Mouse (Mus musculus) limb, embryonic 10.5 days (tissue): Measurements from ENCODE around the gene Mup11. TPM values are rescaled to one million over a fixed set of nuclear protein-coding genes. Genes with fewer than 3 reads are reported as not detected.
"Not testable (repeated sequence)": the region's sequence is repeated elsewhere in the genome, so short reads cannot be mapped to it uniquely, and the experiment has no call there.

ENCODE experiments used
- DNase-seq: peaks from one replicate; pipeline ENCODE4 v3.0.0-alpha.2; 2017; ENCODE audit warnings: low spot score
- H3K27ac ChIP-seq: fragments of 300-500 bp; sonication (generic); 2 replicates; pipeline ENCODE4 v1.5.1; 2016; ENCODE audit warnings: mild to moderate bottlenecking
- H3K27me3 ChIP-seq: fragments of 300-500 bp; sonication (generic); 2 replicates; pipeline ENCODE4 v1.6.1; 2016; ENCODE audit warnings: low read depth, mild to moderate bottlenecking; ENCODE audit not compliant: poor library complexity, severe bottlenecking
- H3K36me3 ChIP-seq: fragments of 300-500 bp; sonication (generic); 2 replicates; pipeline ENCODE4 v1.6.1; 2016; ENCODE audit warnings: mild to moderate bottlenecking, moderate library complexity
- H3K4me1 ChIP-seq: fragments of 300-500 bp; sonication (generic); 2 replicates; pipeline ENCODE4 v1.6.1; 2016
- H3K4me3 ChIP-seq: fragments of 300-500 bp; sonication (generic); 2 replicates; pipeline ENCODE4 v1.5.1; 2016; ENCODE audit warnings: mild to moderate bottlenecking, moderate library complexity
- H3K9me3 ChIP-seq: fragments of 300-500 bp; sonication (generic); replicated peaks from 2 replicates; pipeline ENCODE4 v1.6.1; 2016; ENCODE audit warnings: mild to moderate bottlenecking
- WGBS: fragments of 180-500 bp; shearing (Covaris S2); methylation state at CpG from one replicate; pipeline ENCODE4 v1.1.7; 2016; 5-methylcytosine and 5-hydroxymethylcytosine counted together
- polyA plus RNA-seq: library from polyadenylated mRNA; unstranded; fragments of >200 nt; fragmentation: Nextera tagmentation; extraction: Ambion mirVana; gene quantifications from 2 replicates; pipeline ENCODE4 v1.2.1, GENCODE M21; 2016

Gene Mup11
- not detected in 2 replicates for polyA plus RNA-seq

DNA sequence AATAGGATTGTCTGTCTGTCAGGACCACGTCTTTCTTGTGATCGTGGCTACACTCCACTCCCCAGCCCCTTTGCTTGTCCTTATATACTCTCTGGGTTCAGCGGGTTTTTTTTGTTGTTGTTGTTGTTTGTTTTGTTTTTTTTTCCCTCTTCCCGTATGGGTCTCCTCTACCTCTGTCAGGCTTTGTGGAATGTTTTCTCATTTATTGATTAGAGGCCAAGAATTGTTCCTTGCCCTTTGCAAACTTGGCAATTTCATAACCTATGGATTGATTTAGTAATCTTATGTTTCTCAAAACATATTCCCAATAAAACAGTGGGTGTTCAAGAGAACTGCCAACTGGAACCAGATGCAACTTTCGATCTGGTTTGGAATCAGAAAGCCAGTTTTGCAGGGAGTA, at the start of gene Mup11:
Mup11 (minus strand) TSS at position 101 of the 400 bp plus-strand sequence.
- DNase-seq, H3K36me3 ChIP-seq, H3K9me3 ChIP-seq, H3K4me3 ChIP-seq, H3K27me3 ChIP-seq, H3K27ac ChIP-seq, H3K4me1 ChIP-seq: not testable (repeated sequence)
- WGBS, result 85% methylated on average over 4 of the region's 5 CpGs

Other genes starting within 250 kb of the Mup11 start
- gene Mup9, start 240.5 kb downstream of the Mup11 start, polyA plus RNA-seq, result 2.2 and 2.6 TPM in 2 replicates
- 0.20 and 0.26 TPM in 2 replicates for gene Mup1, start 160.5 kb downstream of the Mup11 start, polyA plus RNA-seq
- gene Mup10, start 80.2 kb downstream of the Mup11 start, polyA plus RNA-seq, result 0.56 and 2.1 TPM in 2 replicates
- gene Mup12, start 78.9 kb upstream of the Mup11 start, polyA plus RNA-seq, result 0.26 TPM in 1 of 2 replicates, not detected in the other
- 0.80 TPM in 1 of 2 replicates, not detected in the other for gene Mup22, start 159.1 kb upstream of the Mup11 start, polyA plus RNA-seq